Mouse (Mus musculus): ENCODE results near the gene Adck1. TPM values are rescaled to one million over a fixed set of nuclear protein-coding genes. Genes with fewer than 3 reads are reported as not detected.
A peak's percentile ranks its signal among the peaks of the same experiment; 100 is the strongest.

The Adck1 gene
- polyA plus RNA-seq, 1 experiment from 2014 or later: 10.5 TPM

DNA sequence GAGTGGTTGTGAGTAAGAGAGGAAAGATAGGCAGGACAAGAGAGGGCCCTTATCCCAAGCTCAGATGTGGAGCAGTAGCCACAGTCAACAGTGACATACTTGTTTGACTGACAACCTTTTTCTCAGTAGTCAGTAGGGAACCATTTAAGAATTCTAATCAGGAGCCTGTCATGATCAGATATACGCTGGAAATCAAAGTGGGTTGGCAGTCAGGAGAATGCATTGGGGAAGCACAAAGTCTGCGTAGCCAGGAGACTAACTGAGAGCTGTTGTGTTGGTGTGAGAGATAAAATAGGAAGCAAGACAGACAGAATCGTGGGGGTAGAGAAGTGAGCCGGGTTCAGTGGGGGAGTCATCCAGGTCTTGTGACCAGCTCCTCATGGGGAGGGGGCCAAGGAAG is 71.9 kb downstream of the Adck1 start:
- H3K36me3 ChIP-seq (ENCODE audit: control insufficient read depth, insufficient read depth, low read length): no peaks in the 10 kb centered on the region
- H3K9ac ChIP-seq (ENCODE audit: low read length): no peak overlapping the region
- no peaks in the 10 kb centered on the region for H3K27me3 ChIP-seq (ENCODE audit: control insufficient read depth, insufficient read depth, low read length)
- no peak for DNase-seq (ENCODE audit: low spot score)
- no peaks in the 10 kb centered on the region for H3K9me3 ChIP-seq (ENCODE audit: control insufficient read depth, low read length)
- WGBS: 87% methylated on average over 4 of the region's 4 CpGs
- H3K4me1 ChIP-seq (replicated peaks; ENCODE audit: control insufficient read depth, insufficient read depth): no peaks in the 10 kb centered on the region
- TF ChIP-seq EP300 (optimal IDR thresholded peaks at IDR 0.05) (no peak), CTCF (IDR thresholded peaks at IDR 0.05; ENCODE audit: low read depth) (no peak)
- ATAC-seq (ENCODE audit: low FRiP score, low TSS enrichment): no peak
- H3K4me3 ChIP-seq (ENCODE audit: low read depth, low read length): no peak overlapping the region
- no peak overlapping the region for H3K27ac ChIP-seq (replicated peaks)
- H3K4me2 ChIP-seq (replicated peaks; ENCODE audit: low read depth): no peak overlapping the region

DNA sequence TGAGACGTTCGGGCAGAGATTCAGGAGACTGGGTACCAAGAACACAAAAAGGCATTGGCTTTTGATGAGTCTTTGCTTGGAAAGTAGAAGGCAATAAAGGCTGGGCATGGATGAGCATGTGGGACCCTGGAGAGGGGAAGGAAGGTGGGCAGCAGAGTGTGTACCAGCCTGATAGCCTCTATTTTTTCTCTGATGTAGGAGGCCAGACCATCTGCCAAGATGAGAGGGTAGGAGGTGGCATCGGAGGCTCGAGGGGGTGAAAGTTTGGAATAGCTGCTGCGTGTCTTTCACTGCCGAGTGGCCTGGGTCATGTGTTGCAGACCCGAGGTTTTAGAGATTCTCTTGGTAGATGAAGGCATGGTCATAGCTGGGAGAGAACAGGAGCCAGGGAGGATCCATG is 72.8 kb downstream of the Adck1 start:
- no peak for ATAC-seq (ENCODE audit: low FRiP score, low TSS enrichment)
- no peaks in the 10 kb centered on the region for H3K27me3 ChIP-seq (ENCODE audit: control insufficient read depth, insufficient read depth, low read length)
- 96% methylated on average over 7 of the region's 7 CpGs for WGBS

DNA sequence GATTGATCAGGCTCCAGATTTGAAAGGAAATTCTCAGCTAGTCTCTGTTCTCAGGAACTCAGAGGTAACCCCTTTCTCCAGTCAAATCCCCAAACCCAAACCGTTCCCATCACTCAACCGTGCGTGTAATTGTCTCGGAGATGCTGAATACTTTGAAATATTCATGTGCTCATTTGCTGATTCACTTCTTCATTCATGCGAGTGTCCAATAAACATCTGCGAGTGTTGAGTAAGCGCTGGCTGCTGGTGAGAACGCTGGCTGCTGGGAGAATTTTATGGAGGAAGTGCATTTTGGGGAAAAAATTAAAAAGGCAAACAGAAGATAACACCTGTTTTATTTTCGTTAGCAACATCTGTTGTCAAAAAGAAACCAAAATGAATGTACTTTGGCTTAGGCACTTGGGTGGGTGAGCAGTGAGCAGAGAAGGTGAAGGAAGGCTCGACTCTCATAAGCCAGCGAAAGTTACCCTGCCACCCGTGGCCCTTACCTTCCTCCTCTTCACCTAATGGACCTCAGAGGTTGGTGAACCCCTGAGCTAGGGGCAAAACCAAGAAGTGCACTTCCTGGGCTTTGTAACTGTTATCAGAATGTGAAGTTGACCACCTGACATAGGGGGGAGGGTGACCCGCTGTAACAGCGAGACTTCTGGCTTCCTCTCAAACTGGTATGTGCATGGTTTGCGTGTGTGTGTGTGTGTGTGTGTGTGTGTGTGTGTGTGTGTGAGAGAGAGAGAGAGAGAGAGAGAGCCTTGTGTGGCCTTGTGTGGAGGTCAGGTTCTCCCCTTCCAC is 76.8 kb downstream of the Adck1 start:
- H3K9ac ChIP-seq (ENCODE audit: low read length): no peak overlapping the region
- no peaks in the 10 kb centered on the region for H3K9me3 ChIP-seq (ENCODE audit: control insufficient read depth, low read length)
- no peaks in the 10 kb centered on the region for H3K4me1 ChIP-seq (replicated peaks; ENCODE audit: control insufficient read depth, insufficient read depth)
- no peaks in the 10 kb centered on the region; the same call in 1 of the 2 replicates for H3K36me3 ChIP-seq (ENCODE audit: control insufficient read depth, insufficient read depth, low read length)
- DNase-seq (ENCODE audit: low spot score): no peak
- no peak overlapping the region for H3K4me3 ChIP-seq (ENCODE audit: low read depth, low read length)
- no peak for ATAC-seq (ENCODE audit: low FRiP score, low TSS enrichment)
- 77% methylated on average over 15 of the region's 15 CpGs for WGBS
- no peak overlapping the region for H3K4me2 ChIP-seq (replicated peaks; ENCODE audit: low read depth)
- no peaks in the 10 kb centered on the region for H3K27me3 ChIP-seq (ENCODE audit: control insufficient read depth, insufficient read depth, low read length)
- H3K27ac ChIP-seq (replicated peaks): no peak overlapping the region
- TF ChIP-seq EP300 (optimal IDR thresholded peaks at IDR 0.05) (no peak), CTCF (IDR thresholded peaks at IDR 0.05; ENCODE audit: low read depth) (no peak)

More for the DNA sequence above, 72.8 kb downstream of the Adck1 start:
- Histone ChIP-seq H3K4me1 (replicated peaks; ENCODE audit: control insufficient read depth, insufficient read depth) (no peaks in the 10 kb centered on the region), H3K36me3 (ENCODE audit: control insufficient read depth, insufficient read depth, low read length) (no peaks in the 10 kb centered on the region), H3K27ac (replicated peaks) (no peak overlapping the region), H3K4me2 (replicated peaks; ENCODE audit: low read depth) (no peak overlapping the region), H3K9ac (ENCODE audit: low read length) (no peak overlapping the region), H3K9me3 (ENCODE audit: control insufficient read depth, low read length) (no peaks in the 10 kb centered on the region), H3K4me3 (ENCODE audit: low read depth, low read length) (no peak overlapping the region)
- DNase-seq (ENCODE audit: low spot score): no peak
- TF ChIP-seq CTCF (IDR thresholded peaks at IDR 0.05; ENCODE audit: low read depth) (no peak), EP300 (optimal IDR thresholded peaks at IDR 0.05) (no peak)

DNA sequence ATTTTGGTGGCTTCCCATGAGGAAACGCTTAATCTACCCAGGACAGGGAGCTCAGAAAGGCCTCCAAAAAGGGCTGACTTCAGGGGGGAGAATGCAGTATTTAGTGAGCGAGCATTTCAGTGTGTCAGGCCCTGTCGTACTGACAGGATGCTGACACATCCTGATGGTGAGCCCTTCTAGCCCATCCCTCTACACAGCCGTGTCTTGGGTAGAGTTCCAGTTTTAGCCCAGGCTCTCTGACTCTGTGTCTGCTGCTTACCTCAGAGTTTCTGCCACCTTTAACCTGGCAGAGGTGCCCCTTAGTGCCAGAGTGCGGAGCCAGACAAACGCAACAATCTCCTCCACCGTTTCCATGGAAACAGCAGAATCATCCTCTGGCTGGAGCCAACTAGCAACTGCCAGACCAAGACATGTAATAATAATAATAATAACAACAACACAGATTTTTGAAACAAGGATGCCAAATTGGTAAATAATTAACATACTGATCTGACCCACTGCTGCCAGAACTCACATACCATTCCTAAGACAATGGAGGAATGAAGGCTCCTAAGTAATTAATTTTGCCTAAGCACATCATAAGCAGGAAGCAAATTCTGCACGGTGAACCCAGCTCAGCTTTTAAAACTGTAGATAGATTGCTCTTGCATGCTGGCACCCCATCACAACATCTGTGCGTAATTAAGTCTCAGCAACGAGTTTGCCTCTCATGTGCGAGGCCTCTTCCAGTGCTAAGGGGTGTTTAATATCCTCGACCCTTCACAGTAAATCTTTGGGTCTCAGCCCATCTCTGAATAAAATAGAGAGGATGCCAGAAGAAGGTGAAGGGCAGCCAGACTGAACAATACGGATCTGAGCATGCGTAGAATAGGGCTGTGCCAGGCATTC is 81.8 kb downstream of the Adck1 start:
- H3K9ac ChIP-seq (ENCODE audit: low read length): no peak overlapping the region
- no peak overlapping the region for H3K4me2 ChIP-seq (replicated peaks; ENCODE audit: low read depth)
- no peak for DNase-seq (ENCODE audit: low spot score)
- no peaks in the 10 kb centered on the region; the same call in 1 of the 2 replicates for H3K36me3 ChIP-seq (ENCODE audit: control insufficient read depth, insufficient read depth, low read length)
- no peak overlapping the region for H3K27ac ChIP-seq (replicated peaks)
- ATAC-seq (ENCODE audit: low FRiP score, low TSS enrichment): no peak
- H3K4me1 ChIP-seq (replicated peaks; ENCODE audit: control insufficient read depth, insufficient read depth): no peaks in the 10 kb centered on the region
- H3K27me3 ChIP-seq (ENCODE audit: control insufficient read depth, insufficient read depth, low read length): no peaks in the 10 kb centered on the region
- no peak overlapping the region for H3K4me3 ChIP-seq (ENCODE audit: low read depth, low read length)
- 84% methylated on average over 14 of the region's 14 CpGs for WGBS
- TF ChIP-seq EP300 (optimal IDR thresholded peaks at IDR 0.05) (no peak), CTCF (IDR thresholded peaks at IDR 0.05; ENCODE audit: low read depth) (no peak)
- H3K9me3 ChIP-seq (ENCODE audit: control insufficient read depth, low read length): no peaks in the 10 kb centered on the region

GRCm38 (mm10) chr12:88444040-88444439 is 83.7 kb downstream of the Adck1 start:
- ATAC-seq (ENCODE audit: low FRiP score, low TSS enrichment): no peak
- WGBS: 57% methylated on average over 5 of the region's 5 CpGs
- peak; percentile 43 for DNase-seq (ENCODE audit: low spot score)
- no peaks in the 10 kb centered on the region for H3K9me3 ChIP-seq (ENCODE audit: control insufficient read depth, low read length)
- H3K27me3 ChIP-seq (ENCODE audit: control insufficient read depth, insufficient read depth, low read length): no peaks in the 10 kb centered on the region
- H3K36me3 ChIP-seq (ENCODE audit: control insufficient read depth, insufficient read depth, low read length): no peaks in the 10 kb centered on the region; the same call in 1 of the 2 replicates
- no peaks in the 10 kb centered on the region for H3K4me1 ChIP-seq (replicated peaks; ENCODE audit: control insufficient read depth, insufficient read depth)
- H3K9ac ChIP-seq (ENCODE audit: low read length): no peak overlapping the region
- H3K4me2 ChIP-seq (replicated peaks; ENCODE audit: low read depth): no peak overlapping the region
- no peak overlapping the region for H3K4me3 ChIP-seq (ENCODE audit: low read depth, low read length)
- H3K27ac ChIP-seq (replicated peaks): no peak overlapping the region
- TF ChIP-seq EP300 (optimal IDR thresholded peaks at IDR 0.05): no peak

Measured in stomach, postnatal 0 days (tissue).